Mouse (Mus musculus) embryo, embryonic 11.5 days (tissue): ENCODE data around the gene Map3k19.

ENCODE experiments used
- DNase-seq: peaks from one replicate; pipeline ENCODE4 v3.0.0-alpha.2; 2012; ENCODE audit warnings: low read depth, low spot score

Map3k19 gene

DNA sequence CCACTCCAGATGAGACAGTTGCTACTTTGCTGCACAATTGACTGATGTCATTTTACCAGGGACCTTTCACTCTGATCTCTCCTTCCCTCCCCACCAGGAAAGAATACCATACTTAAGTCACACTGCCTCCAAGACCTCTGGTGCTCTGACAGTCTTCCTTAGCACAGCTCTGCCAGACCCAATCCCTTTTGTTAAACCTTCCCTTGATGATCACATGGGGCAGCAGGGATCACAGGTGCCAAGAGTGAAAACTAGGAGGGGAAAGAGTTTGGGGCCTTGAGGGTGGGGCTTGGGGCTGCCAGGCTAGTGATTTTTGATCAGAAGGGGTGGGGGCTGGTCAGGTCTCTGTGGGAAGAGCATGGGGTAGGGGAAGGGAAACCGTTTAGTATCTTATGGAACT is 58.1 kb downstream of the Map3k19 start:
- no peak for DNase-seq

DNA sequence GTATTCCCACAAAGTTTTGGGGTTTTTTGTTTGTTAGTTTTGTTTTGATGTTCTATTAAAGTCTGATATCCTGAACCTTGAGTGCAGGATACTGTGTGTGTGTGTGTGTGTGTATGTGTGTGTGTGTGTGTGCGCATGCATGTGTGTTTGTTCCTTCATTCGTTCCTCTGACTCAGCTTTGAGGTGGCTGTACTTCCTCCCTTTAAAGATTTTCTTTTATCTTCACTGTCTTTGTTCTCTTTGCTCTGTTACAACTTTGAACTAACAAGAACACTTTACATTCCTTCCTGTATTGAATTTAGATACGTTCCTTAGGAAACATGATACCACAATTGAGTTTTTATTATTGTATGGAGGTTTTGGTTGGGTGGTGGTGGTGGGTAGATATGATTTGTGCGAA is 58.5 kb downstream of the Map3k19 start:
- no peak for DNase-seq

GRCm38 (mm10) chr1:127795087-127795769 is 59.6 kb downstream of the Map3k19 start:
- DNase-seq: no peak

GRCm38 (mm10) chr1:127793459-127793858 is 61.4 kb downstream of the Map3k19 start:
- DNase-seq: no peak

GRCm38 (mm10) chr1:127788943-127789342 is 65.9 kb downstream of the Map3k19 start:
- no peak for DNase-seq

DNA sequence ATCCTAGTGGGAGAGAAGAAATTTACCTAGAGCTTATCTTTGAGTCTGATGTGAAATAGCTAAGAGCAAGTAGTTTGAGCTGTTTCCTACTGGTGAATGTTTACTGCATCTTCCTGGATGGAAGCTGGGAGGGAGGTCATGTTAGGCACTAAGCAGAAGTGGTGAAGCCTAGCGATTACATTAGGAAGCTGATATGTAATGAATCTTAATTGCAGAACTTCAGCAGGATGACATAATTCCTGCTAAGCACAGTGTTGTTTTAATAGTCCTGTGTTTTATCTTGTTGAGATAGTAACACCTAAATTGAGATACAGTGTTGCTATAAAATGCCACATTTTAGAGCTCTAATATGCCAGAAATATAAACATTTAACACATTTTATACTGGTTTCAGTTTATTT is 68.9 kb downstream of the Map3k19 start:
- no peak for DNase-seq

DNA sequence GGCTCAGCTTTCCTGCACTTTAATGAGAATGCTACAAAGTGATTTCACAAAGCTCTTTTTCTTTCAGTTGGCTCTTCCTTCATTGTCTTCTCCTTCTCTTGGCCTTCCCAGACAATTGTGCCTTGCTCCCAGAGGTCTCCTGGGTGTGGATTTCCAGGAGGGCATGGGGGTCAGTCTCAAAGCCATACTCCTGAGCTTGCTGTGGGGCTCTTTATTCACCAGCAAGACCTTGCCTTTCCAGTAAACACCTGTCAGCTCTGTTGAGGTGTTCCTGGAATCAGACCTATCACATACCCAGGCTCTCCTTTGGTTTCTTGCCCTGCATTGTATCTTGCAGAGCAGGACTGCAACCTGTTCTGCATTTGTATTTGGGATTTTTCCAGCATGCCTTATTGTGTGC is 71.0 kb downstream of the Map3k19 start:
- no peak for DNase-seq

GRCm38 (mm10) chr1:127780849-127781248 is 74.0 kb downstream of the Map3k19 start:
- no peak for DNase-seq

- DNase-seq: no peak
Observed at GRCm38 (mm10) chr1:127780142-127780541, 74.7 kb downstream of the Map3k19 start.

GRCm38 (mm10) chr1:127778611-127779010 is 76.2 kb downstream of the Map3k19 start:
- DNase-seq: no peak

GRCm38 (mm10) chr1:127776246-127776645 is 78.6 kb downstream of the Map3k19 start:
- DNase-seq: no peak

DNA sequence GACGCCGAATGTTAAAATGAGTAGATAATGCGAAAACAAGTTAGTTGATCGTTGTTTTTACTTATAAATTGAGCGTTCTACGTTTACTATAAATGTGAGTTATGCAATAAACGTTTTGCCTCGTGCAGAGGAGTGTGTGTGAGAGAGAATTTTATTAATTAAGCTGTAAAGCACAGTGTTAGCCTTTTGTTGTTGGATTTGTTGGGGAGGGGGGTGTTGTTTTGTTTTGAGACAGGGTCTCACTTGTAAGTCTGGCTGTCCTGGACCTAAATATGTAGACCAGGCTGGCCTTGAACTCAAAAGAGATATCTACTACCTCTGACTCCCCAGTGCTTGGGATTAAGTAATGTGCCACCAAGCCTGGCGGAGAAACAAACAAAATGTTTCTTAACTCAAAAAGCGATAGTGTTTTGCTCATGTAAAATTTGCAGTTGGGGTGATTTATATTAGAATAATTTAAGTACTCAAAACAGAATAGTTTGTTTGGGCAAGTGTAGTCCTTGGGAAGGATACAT is 79.6 kb downstream of the Map3k19 start:
- no peak for DNase-seq

DNA sequence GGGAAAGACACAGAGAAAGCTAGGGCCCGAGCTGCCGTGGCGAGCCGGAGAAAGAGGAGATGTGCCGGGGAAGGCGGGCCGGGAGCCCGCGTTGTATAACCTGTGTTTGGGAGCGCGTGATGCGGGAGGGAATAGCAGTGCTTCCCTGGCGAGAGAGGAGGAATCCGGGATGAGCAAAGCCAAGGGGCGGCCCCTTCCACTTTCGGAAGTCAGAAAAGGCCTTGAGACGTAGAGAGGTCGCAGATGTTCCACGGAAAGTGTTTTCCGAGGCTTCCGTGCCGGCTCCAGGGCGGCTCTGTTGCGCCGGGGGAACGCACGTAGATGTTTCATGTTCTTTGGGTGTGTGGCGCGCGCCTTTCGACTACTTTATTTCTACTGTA is 80.3 kb downstream of the Map3k19 start:
- no peak for DNase-seq

- peak; percentile 99 for DNase-seq
Observed at GRCm38 (mm10) chr1:127773803-127774500, 80.9 kb downstream of the Map3k19 start, which contains the start of gene Ccnt2. TSS of gene Ccnt2 (plus strand) at chr1:127774164.

GRCm38 (mm10) chr1:127773198-127773802 is 81.5 kb downstream of the Map3k19 start:
- peak; percentile 22 for DNase-seq

DNA sequence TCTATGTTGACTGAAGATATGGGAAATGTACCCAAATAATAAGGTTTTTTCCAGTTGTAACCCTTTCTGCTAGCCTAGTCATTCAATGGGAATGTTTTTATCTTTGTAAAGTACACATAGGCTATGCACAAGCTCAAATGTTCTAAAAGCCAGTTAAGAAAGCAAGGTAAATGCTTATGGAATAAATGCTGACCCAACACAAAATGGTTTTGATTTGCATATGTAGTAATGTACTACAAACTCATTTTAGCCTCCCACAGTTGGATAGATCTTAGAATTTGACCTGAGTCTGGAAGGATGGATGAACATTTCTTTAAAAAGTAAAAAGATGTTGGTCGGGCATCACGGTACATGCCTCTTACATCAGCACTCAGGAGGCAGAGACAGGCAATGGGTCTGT is 88.1 kb downstream of the Map3k19 start:
- no peak for DNase-seq

- no peak for DNase-seq
Observed at GRCm38 (mm10) chr1:127765468-127765867, 89.4 kb downstream of the Map3k19 start.
